Mouse (Mus musculus): ENCODE data around the gene Ctnnd2. TPM values are rescaled to one million over a fixed set of nuclear protein-coding genes. Genes with fewer than 3 reads are reported as not detected.

Gene Ctnnd2
- total RNA-seq, 1 experiment from 2014 or later = 2.8 TPM

GRCm38 (mm10) chr15:30240881-30241280 lies 68.5 kb downstream of the Ctnnd2 start:
- DNase-seq = no peak

- DNase-seq = no peak
These were observed 96.4 kb downstream of the Ctnnd2 start for GRCm38 (mm10) chr15:30268822-30269221.

- no peak for DNase-seq
These were observed 98.8 kb downstream of the Ctnnd2 start for GRCm38 (mm10) chr15:30271141-30271572.

GRCm38 (mm10) chr15:30272326-30272725 lies 99.9 kb downstream of the Ctnnd2 start:
- no peak for DNase-seq

- no peak for DNase-seq
These were observed 103.3 kb downstream of the Ctnnd2 start for GRCm38 (mm10) chr15:30275721-30276120.

GRCm38 (mm10) chr15:30276691-30277090 lies 104.3 kb downstream of the Ctnnd2 start:
- DNase-seq = no peak

- no peak for DNase-seq
These were observed 106.2 kb downstream of the Ctnnd2 start for GRCm38 (mm10) chr15:30278610-30279009.

GRCm38 (mm10) chr15:30285572-30286244 lies 113.3 kb downstream of the Ctnnd2 start:
- DNase-seq = no peak

- no peak for DNase-seq
These were observed 113.9 kb downstream of the Ctnnd2 start for GRCm38 (mm10) chr15:30286245-30286642.

GRCm38 (mm10) chr15:30302824-30303223 lies 130.4 kb downstream of the Ctnnd2 start:
- no peak for DNase-seq

GRCm38 (mm10) chr15:30306437-30306836 lies 134.0 kb downstream of the Ctnnd2 start:
- no peak for DNase-seq

- DNase-seq = no peak
These were observed 150.2 kb downstream of the Ctnnd2 start for GRCm38 (mm10) chr15:30322543-30322942.

GRCm38 (mm10) chr15:30333336-30334310 lies 161.2 kb downstream of the Ctnnd2 start:
- no peak for DNase-seq

GRCm38 (mm10) chr15:30338585-30339197 lies 166.3 kb downstream of the Ctnnd2 start:
- no peak for DNase-seq

GRCm38 (mm10) chr15:30345754-30346153 lies 173.4 kb downstream of the Ctnnd2 start:
- no peak for DNase-seq

GRCm38 (mm10) chr15:30364491-30364890 lies 192.1 kb downstream of the Ctnnd2 start:
- DNase-seq = no peak

GRCm38 (mm10) chr15:30369997-30370396 lies 197.6 kb downstream of the Ctnnd2 start:
- no peak for DNase-seq

GRCm38 (mm10) chr15:30371151-30371550 lies 198.8 kb downstream of the Ctnnd2 start:
- no peak for DNase-seq

GRCm38 (mm10) chr15:30373654-30374215 lies 201.3 kb downstream of the Ctnnd2 start:
- no peak for DNase-seq

GRCm38 (mm10) chr15:30374907-30375306 lies 202.5 kb downstream of the Ctnnd2 start:
- no peak for DNase-seq

- no peak for DNase-seq
These were observed 210.9 kb downstream of the Ctnnd2 start for GRCm38 (mm10) chr15:30383075-30383842.

- DNase-seq = no peak
These were observed 212.0 kb downstream of the Ctnnd2 start for GRCm38 (mm10) chr15:30384386-30384785.
